Mouse (Mus musculus) forebrain, embryonic 16.5 days (tissue): ENCODE measurements at regions not wholly inside any gene's neighbourhood (a gene's known extent, or its start where the extent isn't known, plus 50 kb on each side); places are given as distances from the start of the nearest gene placed in this dataset.

Experiments used
- ATAC-seq: fragments of 200-750 bp; cut with Nextera tagmentation; 2 replicates; pipeline ENCODE4 v1.8.0; 2017; ENCODE audit warnings: mild to moderate bottlenecking, moderate library complexity
- H3K27ac ChIP-seq: fragments of 300-500 bp; sonication (generic); 2 replicates; pipeline ENCODE4 v1.5.1; 2014; ENCODE audit warnings: low read length, control low read depth
- H3K27me3 ChIP-seq: fragments of 300-500 bp; sonication (generic); replicated peaks from 2 replicates; pipeline ENCODE4 v1.6.1; 2014; ENCODE audit warnings: low read length; ENCODE audit not compliant: control insufficient read depth, insufficient read depth
- H3K36me3 ChIP-seq: fragments of 300-500 bp; sonication (generic); 2 replicates; pipeline ENCODE4 v1.6.1; 2014; ENCODE audit not compliant: control insufficient read depth, insufficient read depth
- H3K4me1 ChIP-seq: fragments of 300-500 bp; sonication (generic); replicated peaks from 2 replicates; pipeline ENCODE4 v1.6.1; 2014; ENCODE audit warnings: low read length; ENCODE audit not compliant: control insufficient read depth, insufficient read depth
- H3K4me2 ChIP-seq: fragments of 300-500 bp; sonication (generic); 2 replicates; pipeline ENCODE4 v1.6.1; 2014; ENCODE audit warnings: mild to moderate bottlenecking, low read length, control low read depth
- H3K4me3 ChIP-seq: fragments of 300-500 bp; sonication (generic); replicated peaks from 2 replicates; pipeline ENCODE4 v1.5.1; 2014; ENCODE audit warnings: mild to moderate bottlenecking, low read length, control low read depth
- H3K9ac ChIP-seq: fragments of 300-500 bp; sonication (generic); replicated peaks from 2 replicates; pipeline ENCODE4 v1.6.1; 2014; ENCODE audit warnings: low read depth, low read length, control low read depth
- H3K9me3 ChIP-seq: fragments of 300-500 bp; sonication (generic); 2 replicates; pipeline ENCODE4 v1.6.1; 2016; ENCODE audit warnings: low read length; ENCODE audit not compliant: control insufficient read depth
- WGBS: fragments of 180-500 bp; shearing (Covaris S2); extraction: QIAGEN DNeasy Blood & Tissue Kit; methylation state at CpG from one replicate; pipeline ENCODE4 v1.1.7; 2014; 5-methylcytosine and 5-hydroxymethylcytosine counted together

DNA sequence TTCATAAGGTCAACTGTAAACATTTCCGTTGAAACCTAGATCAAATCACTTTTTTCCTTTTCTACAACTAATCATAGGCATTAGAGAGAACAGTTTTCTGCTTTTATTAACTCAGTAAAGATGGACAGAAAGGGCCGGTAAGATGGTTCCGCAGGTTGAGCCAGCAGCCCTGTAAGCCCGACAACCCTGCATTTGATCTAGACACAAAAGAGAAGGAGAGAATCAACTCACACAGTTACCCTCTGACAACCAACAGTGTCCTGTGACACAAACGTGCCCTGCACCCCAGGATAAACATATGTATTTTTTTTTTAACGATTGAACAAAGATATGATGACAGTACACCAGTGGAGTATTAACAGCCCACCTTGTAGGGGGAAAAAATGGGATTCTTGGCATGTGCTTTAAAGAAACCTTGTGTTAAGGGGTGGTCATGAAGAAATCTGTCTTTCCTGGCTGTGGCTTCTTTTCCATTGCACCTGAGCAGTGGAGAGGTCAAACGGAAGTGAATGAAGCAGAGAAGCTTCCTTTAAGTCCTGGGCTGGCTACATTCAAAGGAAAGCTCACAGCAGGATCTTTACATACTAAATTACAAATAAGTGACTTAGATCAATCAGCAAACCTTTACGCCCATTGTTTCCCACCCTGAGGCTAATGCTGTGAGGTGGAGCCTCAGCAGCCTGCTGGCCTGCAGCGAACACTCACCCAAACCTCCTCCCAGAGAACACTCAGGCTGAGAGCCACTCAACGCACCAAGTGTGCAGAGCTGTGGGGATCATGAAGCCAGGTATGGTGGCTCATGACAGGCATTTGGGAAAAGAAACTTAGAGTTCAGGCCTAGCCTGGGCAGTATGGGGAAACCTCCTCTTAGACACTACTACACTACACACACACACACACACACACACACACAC lies 66.8 kb upstream of the Arhgap29 start:
- Histone ChIP-seq H3K27ac (no peak overlapping the region), H3K4me2 (0 out of 2 replicates have a peak overlapping the region, but pooled peaks have one; percentile 21), H3K4me3 (no peak overlapping the region), H3K36me3 (no peaks in the 10 kb centered on the region), H3K27me3 (peaks cover 11% of the 10 kb centered on the region), H3K4me1 (peaks cover 4% of the 10 kb centered on the region; the same call in 1 of the 2 replicates), H3K9me3 (no peaks in the 10 kb centered on the region), H3K9ac (no peak overlapping the region)
- 18% methylated on average over 10 of the region's 10 CpGs for WGBS
- peak; percentile 29; the same call in 1 of the 2 replicates for ATAC-seq

DNA sequence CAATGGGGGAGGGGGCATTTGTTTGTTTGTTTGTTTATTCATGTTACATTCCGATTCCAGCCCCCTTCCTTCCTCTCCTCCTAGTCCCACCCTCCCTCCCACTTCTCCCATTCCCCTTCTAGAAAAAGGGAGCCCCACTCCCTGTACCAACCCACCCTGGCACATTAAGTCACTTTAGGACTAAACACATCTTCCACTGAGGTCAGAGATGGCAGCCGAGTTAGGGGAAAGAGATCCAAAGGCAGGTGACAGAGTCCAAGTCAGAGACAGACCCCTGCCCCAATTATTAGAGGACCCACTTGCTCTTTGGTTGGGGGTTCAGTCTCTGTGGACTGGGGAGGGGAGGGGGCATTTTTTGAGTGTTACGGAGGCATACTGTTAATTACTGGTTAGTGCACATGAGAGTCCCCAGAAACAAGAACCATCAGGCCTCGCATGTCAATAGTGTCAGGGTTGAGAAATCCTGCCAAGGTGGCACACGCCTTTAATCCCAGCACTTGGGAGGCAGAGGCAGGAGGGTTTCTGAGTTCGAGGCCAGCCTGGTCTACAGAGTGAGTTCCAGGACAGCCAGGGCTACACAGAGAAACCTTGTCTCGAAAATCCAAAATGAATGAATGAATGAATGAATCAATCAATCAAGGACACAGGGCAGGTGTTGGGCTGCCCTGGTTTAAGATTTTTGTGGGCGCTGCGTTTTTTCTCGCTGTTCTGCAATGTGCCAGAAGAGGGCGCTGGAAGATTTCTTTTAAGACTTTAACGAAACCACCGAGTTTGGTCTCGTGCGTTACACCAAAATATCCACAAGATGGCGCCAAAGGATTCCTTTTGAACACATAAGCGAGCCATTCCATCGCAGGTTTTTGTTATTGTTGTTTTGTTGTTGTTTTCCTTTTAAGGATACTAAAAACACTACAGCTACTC lies 67.8 kb upstream of the Arhgap29 start:
- Histone ChIP-seq H3K9ac (no peak overlapping the region), H3K4me1 (peaks cover 4% of the 10 kb centered on the region; the same call in 1 of the 2 replicates), H3K9me3 (no peaks in the 10 kb centered on the region), H3K27me3 (peaks cover 11% of the 10 kb centered on the region), H3K36me3 (no peaks in the 10 kb centered on the region), H3K4me3 (no peak overlapping the region), H3K4me2 (no peak overlapping the region), H3K27ac (no peak overlapping the region)
- peak; percentile 73 for ATAC-seq
- 22% methylated on average over 18 of the region's 18 CpGs for WGBS

DNA sequence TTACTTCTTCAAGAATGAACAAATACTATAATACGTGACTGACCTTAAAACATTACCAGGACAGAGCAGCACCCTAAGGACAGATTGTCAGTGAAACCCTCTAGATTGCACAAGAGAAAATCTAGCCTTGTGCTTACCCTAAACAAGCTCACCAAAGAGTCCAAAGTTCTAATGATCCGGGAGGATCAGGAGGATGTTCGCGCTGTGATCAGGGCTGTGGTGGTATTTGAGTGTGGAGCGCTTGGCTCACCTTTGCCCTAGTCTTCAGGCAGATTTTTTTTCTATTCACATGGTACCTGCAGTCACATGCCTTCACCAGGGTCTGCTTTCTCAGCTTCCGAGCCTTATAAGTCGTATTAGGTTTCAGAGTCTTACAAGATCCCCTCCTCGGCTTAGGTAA lies 65.3 kb upstream of the Abcd3 start:
- no peak overlapping the region for H3K4me2 ChIP-seq
- H3K9ac ChIP-seq: no peak overlapping the region
- H3K27me3 ChIP-seq: no peaks in the 10 kb centered on the region; the same call in 1 of the 2 replicates
- H3K36me3 ChIP-seq: no peaks in the 10 kb centered on the region
- peaks cover 2% of the 10 kb centered on the region; the same call in 1 of the 2 replicates for H3K4me1 ChIP-seq
- WGBS: 90% methylated on average over 8 of the region's 8 CpGs
- ATAC-seq: no peak
- no peaks in the 10 kb centered on the region for H3K9me3 ChIP-seq
- H3K4me3 ChIP-seq: no peak overlapping the region
- no peak overlapping the region for H3K27ac ChIP-seq

DNA sequence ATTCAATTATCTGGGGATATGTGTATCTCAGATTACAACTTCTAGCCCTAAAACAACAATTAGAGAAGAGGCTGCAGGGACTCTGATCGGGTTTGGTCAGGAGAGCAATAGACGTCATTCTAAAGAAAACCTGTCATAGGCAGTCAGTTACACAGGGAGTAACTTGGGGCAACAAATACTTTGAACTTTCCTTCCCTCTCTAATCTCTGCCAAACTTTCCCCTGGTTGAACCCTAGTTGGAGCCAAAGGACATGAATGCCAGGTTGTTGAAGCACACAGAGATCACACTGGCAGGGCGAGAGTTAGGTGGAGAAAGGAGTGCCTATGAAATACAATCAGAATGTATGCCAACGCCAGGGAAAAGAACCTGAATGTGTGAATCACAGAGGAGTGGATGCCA lies 60.0 kb upstream of the Abcd3 start:
- ATAC-seq: no peak
- no peak overlapping the region for H3K27ac ChIP-seq
- H3K4me3 ChIP-seq: no peak overlapping the region
- no peaks in the 10 kb centered on the region for H3K9me3 ChIP-seq
- H3K9ac ChIP-seq: no peak overlapping the region
- WGBS: 84% methylated on average over 4 of the region's 4 CpGs
- H3K4me2 ChIP-seq: no peak overlapping the region
- H3K27me3 ChIP-seq: no peaks in the 10 kb centered on the region
- no peaks in the 10 kb centered on the region for H3K36me3 ChIP-seq
- 0 out of 2 replicates have a peak, but pooled peaks cover 4% of the 10 kb centered on the region for H3K4me1 ChIP-seq

DNA sequence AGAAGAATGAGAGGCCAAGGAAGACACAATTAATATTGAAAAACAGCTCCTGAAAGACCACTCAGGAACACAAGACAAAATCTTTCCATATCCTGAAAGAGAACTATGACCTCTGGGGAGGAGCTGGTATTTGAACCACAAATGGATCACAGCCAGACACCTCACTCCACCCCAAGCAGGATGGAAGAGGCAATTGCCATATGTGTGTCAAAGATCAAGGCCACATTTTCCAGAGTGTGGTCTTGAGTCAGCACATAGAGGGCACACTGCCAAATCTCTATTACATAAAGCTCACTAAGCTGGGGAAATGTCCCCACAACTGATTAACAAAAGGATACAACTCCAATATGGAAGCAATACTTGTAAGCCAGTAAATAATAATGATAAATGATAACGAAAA lies 59.5 kb upstream of the Abcd3 start:
- Histone ChIP-seq H3K36me3 (no peaks in the 10 kb centered on the region), H3K9ac (no peak overlapping the region), H3K9me3 (no peaks in the 10 kb centered on the region), H3K4me1 (0 out of 2 replicates have a peak, but pooled peaks cover 7% of the 10 kb centered on the region), H3K27me3 (no peaks in the 10 kb centered on the region), H3K4me2 (no peak overlapping the region), H3K4me3 (no peak overlapping the region), H3K27ac (no peak overlapping the region)
- 98% methylated on average over 1 of the region's 1 CpGs for WGBS
- ATAC-seq: no peak

DNA sequence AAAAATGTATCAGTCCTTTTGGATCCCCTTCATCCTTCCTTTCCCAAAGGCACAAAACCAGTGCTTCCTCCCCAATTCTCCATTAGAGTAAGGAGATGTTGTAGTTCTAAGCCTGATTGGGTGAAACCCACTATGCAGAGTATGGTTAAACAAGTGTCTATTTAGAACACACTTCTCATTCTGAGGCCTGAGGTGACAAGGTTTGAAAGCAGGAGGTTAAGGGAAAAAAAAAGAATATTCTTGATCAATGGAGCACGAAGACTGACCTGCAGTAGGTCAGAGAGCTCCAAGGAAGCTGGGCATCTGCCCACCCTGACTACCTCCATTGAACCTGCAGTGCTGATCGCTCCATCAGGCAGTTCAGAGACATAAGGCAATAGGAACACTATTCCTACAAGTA lies 58.5 kb upstream of the Abcd3 start:
- H3K9ac ChIP-seq: no peak overlapping the region
- 81% methylated on average over 2 of the region's 2 CpGs for WGBS
- no peak overlapping the region for H3K4me3 ChIP-seq
- 0 out of 2 replicates have a peak, but pooled peaks cover 10% of the 10 kb centered on the region for H3K4me1 ChIP-seq
- no peaks in the 10 kb centered on the region for H3K27me3 ChIP-seq
- H3K4me2 ChIP-seq: no peak overlapping the region
- no peaks in the 10 kb centered on the region for H3K9me3 ChIP-seq
- H3K27ac ChIP-seq: no peak overlapping the region
- no peak for ATAC-seq
- H3K36me3 ChIP-seq: no peaks in the 10 kb centered on the region

DNA sequence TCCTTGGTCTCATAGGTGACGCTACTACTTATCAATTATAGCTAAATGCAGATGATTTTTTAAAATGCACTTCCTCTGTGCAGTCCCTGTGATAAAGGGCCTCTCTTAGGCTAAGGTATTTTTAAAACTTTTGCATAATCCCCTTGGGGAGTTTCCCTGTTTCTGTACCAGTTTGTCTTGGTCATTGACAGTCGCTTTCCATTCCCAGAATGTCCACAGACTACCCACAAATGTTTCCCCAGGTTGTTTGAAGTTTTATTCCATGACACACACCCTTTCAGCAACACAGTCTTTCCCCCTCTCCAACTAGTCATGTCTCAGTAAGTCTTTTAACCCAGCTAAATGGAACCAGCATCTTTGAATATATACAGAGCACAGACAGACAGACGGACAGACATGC lies 57.6 kb upstream of the Abcd3 start:
- Histone ChIP-seq H3K27ac (no peak overlapping the region), H3K9me3 (no peaks in the 10 kb centered on the region), H3K9ac (no peak overlapping the region), H3K4me2 (no peak overlapping the region), H3K36me3 (no peaks in the 10 kb centered on the region), H3K4me1 (0 out of 2 replicates have a peak, but pooled peaks cover 10% of the 10 kb centered on the region), H3K27me3 (no peaks in the 10 kb centered on the region), H3K4me3 (no peak overlapping the region)
- ATAC-seq: no peak
- 95% methylated on average over 3 of the region's 3 CpGs for WGBS

DNA sequence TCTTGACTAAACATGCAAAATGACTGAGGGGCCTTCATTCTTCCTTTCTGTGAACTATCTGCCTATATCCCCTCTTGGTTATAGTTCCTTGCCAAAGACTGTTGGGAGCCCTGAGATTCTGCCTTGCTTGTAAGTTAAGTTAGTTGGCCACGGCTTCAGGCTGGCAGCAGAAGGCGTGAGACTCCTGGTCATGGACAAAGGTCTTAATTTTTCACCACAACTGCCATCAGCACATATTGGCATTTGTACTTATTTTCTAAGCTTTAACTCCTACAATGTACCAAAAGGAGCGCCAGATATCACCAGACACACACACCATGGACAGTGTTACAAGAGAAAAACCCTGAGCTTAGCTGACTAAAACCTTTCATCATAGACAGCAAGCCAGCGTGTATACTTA lies 56.7 kb upstream of the Abcd3 start:
- no peak for ATAC-seq
- no peak overlapping the region for H3K9ac ChIP-seq
- H3K27me3 ChIP-seq: no peaks in the 10 kb centered on the region
- H3K27ac ChIP-seq: no peak overlapping the region
- no peaks in the 10 kb centered on the region for H3K9me3 ChIP-seq
- WGBS: 78% methylated on average over 4 of the region's 4 CpGs
- H3K4me1 ChIP-seq: 0 out of 2 replicates have a peak, but pooled peaks cover 10% of the 10 kb centered on the region
- no peak overlapping the region for H3K4me3 ChIP-seq
- H3K4me2 ChIP-seq: no peak overlapping the region
- no peaks in the 10 kb centered on the region for H3K36me3 ChIP-seq

DNA sequence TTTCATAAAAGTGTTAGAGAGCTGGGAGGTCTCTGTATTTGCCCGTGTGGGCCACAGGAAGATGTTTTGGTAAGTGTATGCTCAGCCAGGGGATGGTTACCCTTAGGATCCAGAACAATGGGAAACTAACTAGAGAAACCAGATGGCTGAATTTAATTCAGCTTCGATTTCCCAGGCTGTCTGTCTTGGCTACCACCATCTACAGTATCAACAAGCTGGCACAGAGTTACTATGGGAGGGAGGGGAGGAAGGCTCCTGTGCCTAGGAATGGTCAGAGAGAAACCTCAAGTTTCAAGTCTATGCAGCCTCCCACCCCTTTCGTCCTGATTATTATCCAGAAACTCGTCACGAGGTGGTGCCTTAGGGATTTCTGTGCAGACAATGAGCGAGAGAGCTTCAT lies 55.6 kb upstream of the Abcd3 start:
- 0 out of 2 replicates have a peak, but pooled peaks cover 10% of the 10 kb centered on the region for H3K4me1 ChIP-seq
- H3K4me3 ChIP-seq: no peak overlapping the region
- 62% methylated on average over 6 of the region's 6 CpGs for WGBS
- no peaks in the 10 kb centered on the region for H3K27me3 ChIP-seq
- no peak overlapping the region for H3K9ac ChIP-seq
- peak; percentile 85 for ATAC-seq
- no peak overlapping the region for H3K27ac ChIP-seq
- H3K36me3 ChIP-seq: no peaks in the 10 kb centered on the region
- no peaks in the 10 kb centered on the region for H3K9me3 ChIP-seq
- H3K4me2 ChIP-seq: no peak overlapping the region
